Mouse (Mus musculus) liver, embryonic 14.5 days (tissue): ENCODE data around the gene Metap1d. TPM values are rescaled to one million over a fixed set of nuclear protein-coding genes. Genes with fewer than 3 reads are reported as not detected.

Source experiments
- ATAC-seq: fragments of 200-750 bp; cut with Nextera tagmentation; 2 replicates; pipeline ENCODE4 v1.8.0; 2017; ENCODE audit warnings: moderate number of reproducible peaks, mild to moderate bottlenecking, moderate library complexity; ENCODE audit not compliant: insufficient read depth
- DNase-seq, 3 experiments: peaks; one replicate each; pipeline ENCODE4 v3.0.0-alpha.2; 2012 to 2013; ENCODE audit warnings: low read depth in 3 of 3, low spot score in 3 of 3
- H3K27ac ChIP-seq: fragments of 300-500 bp; sonication (generic); 2 replicates; pipeline ENCODE4 v1.5.1; 2014; ENCODE audit warnings: moderate library complexity, mild to moderate bottlenecking, control low read depth, inconsistent platforms
- H3K27me3 ChIP-seq: fragments of 300-500 bp; sonication (generic); 2 replicates; pipeline ENCODE4 v1.6.1; 2014; ENCODE audit warnings: mild to moderate bottlenecking, low read length, moderate library complexity; ENCODE audit not compliant: control insufficient read depth, insufficient read depth
- H3K36me3 ChIP-seq: fragments of 300-500 bp; sonication (generic); replicated peaks from 2 replicates; pipeline ENCODE4 v1.6.1; 2014; ENCODE audit warnings: low read depth; ENCODE audit not compliant: control insufficient read depth, insufficient read depth
- H3K4me1 ChIP-seq, 2 experiments: fragments of 200-500 bp in 1 of 2; fragments of 300-500 bp in 1 of 2; sonication (generic) in 1 of 2; replicated peaks; 2 replicates each; pipeline ENCODE4 v1.6.1; 2012 to 2014; ENCODE audit warnings: antibody characterized with exemption in 1 of 2, inconsistent platforms in 1 of 2, low read length in 1 of 2; ENCODE audit not compliant: control insufficient read depth in 2 of 2, insufficient read depth in 2 of 2
- H3K4me2 ChIP-seq: fragments of 300-500 bp; sonication (generic); 2 replicates; pipeline ENCODE4 v1.6.1; 2014; ENCODE audit warnings: low read depth, mild to moderate bottlenecking, control low read depth, moderate library complexity
- H3K4me3 ChIP-seq, 2 experiments: fragments of 200-500 bp in 1 of 2; fragments of 300-500 bp in 1 of 2; sonication (generic) in 1 of 2; 2 replicates each; pipeline ENCODE4 v1.5.1; 2012 to 2014; ENCODE audit warnings: low read depth in 2 of 2, low read length in 2 of 2, mild to moderate bottlenecking in 2 of 2, control low read depth in 1 of 2, inconsistent platforms in 1 of 2, moderate library complexity in 1 of 2; ENCODE audit not compliant: insufficient read depth in 1 of 2
- H3K9ac ChIP-seq: fragments of 300-500 bp; sonication (generic); replicated peaks from 2 replicates; pipeline ENCODE4 v1.6.1; 2014; ENCODE audit warnings: mild to moderate bottlenecking, control low read depth, moderate library complexity
- H3K9me3 ChIP-seq: fragments of 300-500 bp; sonication (generic); 2 replicates; pipeline ENCODE4 v1.6.1; 2016; ENCODE audit warnings: low read length, mixed read lengths; ENCODE audit not compliant: control insufficient read depth
- CTCF ChIP-seq: IDR thresholded peaks from 2 replicates; pipeline ENCODE4 v1.5.1; 2016; ENCODE audit warnings: antibody characterized with exemption, low read depth, control low read depth
- EP300 ChIP-seq: IDR thresholded peaks from 2 replicates; pipeline ENCODE4 v1.6.1; 2016; ENCODE audit warnings: antibody characterized with exemption, low read depth
- WGBS: fragments of 180-500 bp; shearing (Covaris S2); extraction: QIAGEN DNeasy Blood & Tissue Kit; methylation state at CpG from one replicate; pipeline ENCODE4 v1.1.7; 2014; ENCODE audit not compliant: insufficient replicate concordance; 5-methylcytosine and 5-hydroxymethylcytosine counted together
- polyA plus RNA-seq, 2 experiments: library from polyadenylated mRNA; depleted of rRNA in 1 of 2; stranded (reverse) in 1 of 2; unstranded in 1 of 2; fragments of >200 nt; fragmentation: Nextera tagmentation in 1 of 2; extraction: Ambion mirVana in 1 of 2; gene quantifications; 2 replicates each; pipeline versions ENCODE4 v1.2.1 to v1.2.3; 2012 to 2014

Gene Metap1d
- polyA plus RNA-seq, 2 experiments, result 22.2 to 29.9 TPM

- no peak overlapping the region for H3K27ac ChIP-seq
- H3K4me2 ChIP-seq, result no peak overlapping the region
- ATAC-seq, result no peak
- WGBS, result 69% methylated on average over 9 of the region's 9 CpGs
- no peak for TF ChIP-seq CTCF
- TF ChIP-seq EP300, result no peak
- H3K9ac ChIP-seq, result no peak overlapping the region
- H3K36me3 ChIP-seq, result no peaks in the 10 kb centered on the region
- DNase-seq, result no peak
- no peak overlapping the region for H3K4me3 ChIP-seq
- H3K27me3 ChIP-seq, result no peaks in the 10 kb centered on the region; the same call in 1 of the 2 replicates
- no peaks in the 10 kb centered on the region for H3K9me3 ChIP-seq
- no peaks in the 10 kb centered on the region for H3K4me1 ChIP-seq
Measured at GRCm38 (mm10) chr2:71566466-71566865, 113.4 kb downstream of the Metap1d start.

- Histone ChIP-seq H3K36me3 (no peaks in the 10 kb centered on the region), H3K27me3 (no peaks in the 10 kb centered on the region), H3K27ac (no peak overlapping the region), H3K4me3 (no peak overlapping the region), H3K4me2 (no peak overlapping the region), H3K9me3 (no peaks in the 10 kb centered on the region), H3K9ac (no peak overlapping the region), H3K4me1 (no peaks in the 10 kb centered on the region)
- ATAC-seq (no peak), DNase-seq (no peak)
- 38% methylated on average over 4 of the region's 4 CpGs for WGBS
- TF ChIP-seq EP300 (no peak), CTCF (no peak)
Measured at GRCm38 (mm10) chr2:71573736-71574135, 120.7 kb downstream of the Metap1d start.

Other genes with a start within 250 kb of the Metap1d start
- 15.2 and 24.8 TPM in 2 replicates for gene Dync1i2, start 241.6 kb upstream of the Metap1d start, polyA plus RNA-seq (2012; rRNA removed)
- 29.9 and 36.7 TPM in 2 replicates for gene Dync1i2, start 241.6 kb upstream of the Metap1d start, polyA plus RNA-seq (2014; fragmentation: Nextera tagmentation; extraction: Ambion mirVana)
- 12.8 and 13.1 TPM in 2 replicates for gene Slc25a12, start 85.5 kb upstream of the Metap1d start, polyA plus RNA-seq (2012; rRNA removed)
- 23.0 and 24.0 TPM in 2 replicates for gene Slc25a12, start 85.5 kb upstream of the Metap1d start, polyA plus RNA-seq (2014; fragmentation: Nextera tagmentation; extraction: Ambion mirVana)
- 41.3 and 69.4 TPM in 2 replicates for gene Hat1, start 64.3 kb upstream of the Metap1d start, polyA plus RNA-seq (2012; rRNA removed)
- 120 and 122 TPM in 2 replicates for gene Hat1, start 64.3 kb upstream of the Metap1d start, polyA plus RNA-seq (2014; fragmentation: Nextera tagmentation; extraction: Ambion mirVana)
- 0.07 and 0.38 TPM in 2 replicates for gene Dlx1, start 74.8 kb downstream of the Metap1d start, polyA plus RNA-seq (2012; rRNA removed)
- gene Dlx1, start 74.8 kb downstream of the Metap1d start, polyA plus RNA-seq (2014; fragmentation: Nextera tagmentation; extraction: Ambion mirVana), result not detected in 2 replicates
- gene Dlx2, start 93.5 kb downstream of the Metap1d start, polyA plus RNA-seq (2012; rRNA removed), result 0.01 and 0.05 TPM in 2 replicates
- not detected in 2 replicates for gene Dlx2, start 93.5 kb downstream of the Metap1d start, polyA plus RNA-seq (2014; fragmentation: Nextera tagmentation; extraction: Ambion mirVana)